Mouse (Mus musculus) lung, postnatal 25 days (tissue): ENCODE measurements at regions not wholly inside any gene's neighbourhood (a gene's known extent, or its start where the extent isn't known, plus 50 kb on each side); places are given as distances from the start of the nearest gene placed in this dataset.

ENCODE experiments used
- DNase-seq: peaks from one replicate; pipeline ENCODE4 v3.0.0; 2022; ENCODE audit warnings: low spot score

DNA sequence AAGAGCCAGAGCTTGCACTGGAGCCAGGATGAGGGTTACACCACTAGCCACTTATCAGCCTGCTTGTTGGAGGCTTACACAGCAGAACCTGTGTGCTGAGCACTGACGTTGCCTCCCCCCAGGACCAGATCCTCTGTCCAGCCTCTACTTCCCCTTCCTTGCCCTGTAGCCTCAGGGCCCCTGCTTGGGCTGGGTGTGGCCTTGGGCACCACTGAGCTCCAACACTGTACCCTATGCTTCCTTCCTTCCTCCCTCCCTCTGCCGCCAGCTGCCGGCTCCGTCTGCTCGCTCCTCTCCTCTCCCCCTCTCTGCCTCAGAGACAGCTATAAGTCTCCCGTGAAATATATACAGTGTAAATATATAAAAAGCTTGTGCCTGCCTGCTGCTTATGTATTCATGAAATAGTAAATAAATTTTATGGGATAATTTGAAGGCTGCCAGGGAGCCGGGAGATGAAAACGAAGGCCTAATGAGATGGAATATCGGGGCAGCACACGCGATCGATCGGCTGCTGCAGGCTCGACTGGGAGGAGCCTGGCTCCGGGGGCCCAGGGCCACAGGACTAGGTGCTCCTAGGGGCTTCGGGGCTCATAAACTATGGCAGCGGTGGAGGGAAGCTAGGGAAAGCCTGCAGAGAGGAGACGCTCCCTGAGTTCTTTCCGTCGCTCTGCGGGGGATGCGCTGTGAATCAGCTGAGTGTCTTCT is 135.6 kb downstream of the Rbm19 start:
- no peak for DNase-seq

DNA sequence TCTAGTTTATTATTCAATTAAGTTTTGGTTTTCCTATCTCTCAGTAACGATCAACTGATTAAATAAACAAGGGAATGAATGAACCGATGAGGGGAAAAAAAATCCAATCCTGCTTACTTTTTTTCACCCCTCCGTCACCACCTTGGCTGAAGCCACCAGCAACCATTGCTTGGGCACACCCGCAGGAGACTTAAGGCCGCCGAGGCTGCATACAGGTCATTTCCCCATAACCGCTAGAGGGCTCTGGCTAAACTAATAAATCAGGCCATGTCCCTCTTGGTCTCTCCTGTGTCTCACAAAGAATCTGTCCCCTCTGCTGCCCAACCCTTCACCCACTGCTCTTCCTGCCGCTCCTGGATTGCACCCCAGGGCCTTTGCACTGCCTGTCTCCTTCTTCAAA is 136.3 kb downstream of the Rbm19 start:
- no peak for DNase-seq

DNA sequence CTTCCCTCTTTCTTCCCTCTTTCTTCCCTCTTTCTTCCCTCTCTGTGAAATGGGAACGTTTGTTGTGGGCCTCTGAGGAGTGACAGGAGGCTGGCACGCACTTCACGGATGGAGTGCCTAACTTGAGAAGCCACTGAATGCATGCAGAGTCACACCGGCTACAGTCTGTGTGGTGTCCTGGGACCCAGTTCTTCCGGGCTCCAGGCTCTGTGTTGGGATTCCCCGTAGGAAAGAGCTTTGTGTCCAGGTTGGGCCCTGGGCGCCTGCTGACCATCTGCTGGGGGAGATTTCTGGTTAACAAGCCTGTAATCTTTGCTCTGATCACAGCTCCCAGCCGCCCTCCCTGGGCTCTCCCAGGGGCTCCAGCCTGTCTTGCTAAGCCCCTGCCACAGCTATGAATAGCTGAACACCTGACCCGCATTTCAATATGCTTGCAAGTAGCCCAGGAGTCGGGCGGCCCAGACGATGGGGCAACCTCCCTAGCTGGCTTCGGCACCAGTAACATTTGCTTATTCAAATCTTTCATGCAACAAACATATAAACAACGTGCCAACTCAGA is 146.5 kb downstream of the Rbm19 start:
- DNase-seq = no peak

DNA sequence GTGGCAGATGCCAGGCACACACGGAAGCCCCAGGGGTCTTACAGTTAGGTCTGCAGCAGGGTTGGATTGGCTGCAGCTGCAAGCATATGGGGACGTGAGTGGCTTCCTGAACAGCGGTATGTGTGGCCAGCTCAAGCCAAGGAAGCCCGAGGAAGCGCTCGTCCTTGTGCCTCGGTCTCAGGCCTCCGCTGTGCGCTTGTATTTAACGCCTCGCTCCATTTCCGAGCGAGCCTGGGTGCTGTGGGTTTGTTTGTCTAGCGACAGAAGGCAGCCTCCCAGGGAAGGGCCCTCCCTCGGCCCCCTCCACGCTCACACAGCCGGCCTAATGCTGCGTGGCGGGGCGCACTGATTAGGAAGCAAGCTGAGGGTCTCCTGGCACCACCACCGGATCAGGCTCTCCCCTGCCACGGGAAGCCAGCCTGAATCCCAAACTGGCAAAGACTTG is 153.2 kb downstream of the Rbm19 start:
- DNase-seq = no peak

DNA sequence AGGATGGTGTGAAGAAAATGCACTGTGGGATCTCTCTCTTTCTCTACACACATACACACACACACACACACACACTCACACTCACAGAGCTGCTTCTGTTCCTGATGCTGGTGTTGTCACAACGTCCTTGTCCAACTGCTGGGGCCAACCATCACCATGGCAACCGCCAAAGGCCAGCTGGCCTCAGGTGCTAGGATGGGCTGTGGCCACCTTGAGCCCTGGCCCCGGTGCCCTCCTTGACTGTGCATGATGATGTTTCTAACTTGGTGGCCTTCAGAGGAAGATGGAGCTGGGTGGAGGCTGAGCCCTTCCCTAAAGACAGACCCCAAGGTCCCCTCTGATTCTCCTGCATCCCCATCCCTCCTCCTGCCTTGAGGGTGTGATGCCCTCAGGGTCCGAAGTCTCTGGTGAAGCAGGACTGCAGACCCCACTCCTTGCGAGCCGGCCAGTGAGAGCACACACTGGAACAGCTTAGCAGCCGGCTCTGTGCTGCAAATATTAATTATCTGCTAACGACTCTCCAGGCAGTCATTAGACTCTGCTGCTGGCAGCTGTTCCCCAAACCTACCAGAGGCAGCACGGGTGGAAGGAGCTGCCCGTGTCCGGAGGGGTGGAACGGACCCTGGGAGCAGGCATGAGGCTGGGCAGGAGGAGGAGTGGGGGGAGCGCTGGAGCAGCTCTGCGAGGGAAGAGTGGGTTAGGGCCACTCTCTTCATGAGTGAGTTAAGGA is 154.8 kb downstream of the Rbm19 start:
- DNase-seq = no peak

DNA sequence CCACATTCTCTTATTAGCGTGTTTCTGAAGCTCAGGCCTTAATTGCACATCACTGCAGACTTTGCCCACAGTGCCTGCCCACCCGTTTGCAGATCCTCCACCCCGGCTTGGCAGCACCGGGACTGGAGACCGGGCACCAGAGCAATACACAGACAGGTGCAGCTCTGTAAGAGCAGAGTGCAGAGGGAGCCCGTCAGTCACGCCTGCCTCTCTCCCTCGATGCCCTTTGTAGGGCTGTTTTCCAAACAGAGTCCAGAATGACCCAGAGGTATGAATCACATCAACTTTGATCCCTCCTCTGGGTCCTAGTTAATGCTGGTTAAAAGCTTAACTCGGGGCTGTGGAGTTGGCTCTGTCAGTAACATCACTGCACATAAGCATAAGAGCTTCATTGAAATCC is 155.3 kb upstream of the Lhx5 start:
- DNase-seq = no peak

DNA sequence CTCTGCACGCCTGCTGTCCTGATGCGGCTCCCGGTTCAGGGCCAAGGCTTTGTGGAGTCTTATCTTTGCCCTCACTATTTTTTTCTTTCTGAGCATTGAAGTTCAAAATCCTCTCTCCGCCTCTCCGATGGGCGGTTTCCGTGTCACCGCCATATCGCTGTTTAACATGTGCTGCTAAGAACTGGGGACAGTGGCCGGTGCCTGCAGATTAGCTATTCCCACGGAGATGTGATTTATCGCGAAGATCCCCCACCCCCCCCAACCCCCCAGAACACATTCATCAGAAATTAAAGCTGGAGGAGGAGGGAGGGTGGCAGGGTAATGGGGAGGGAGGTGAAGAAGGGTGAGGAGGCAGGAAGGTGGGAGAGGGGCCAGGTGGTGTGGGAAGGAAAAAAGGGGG is 151.2 kb upstream of the Lhx5 start:
- DNase-seq = no peak

DNA sequence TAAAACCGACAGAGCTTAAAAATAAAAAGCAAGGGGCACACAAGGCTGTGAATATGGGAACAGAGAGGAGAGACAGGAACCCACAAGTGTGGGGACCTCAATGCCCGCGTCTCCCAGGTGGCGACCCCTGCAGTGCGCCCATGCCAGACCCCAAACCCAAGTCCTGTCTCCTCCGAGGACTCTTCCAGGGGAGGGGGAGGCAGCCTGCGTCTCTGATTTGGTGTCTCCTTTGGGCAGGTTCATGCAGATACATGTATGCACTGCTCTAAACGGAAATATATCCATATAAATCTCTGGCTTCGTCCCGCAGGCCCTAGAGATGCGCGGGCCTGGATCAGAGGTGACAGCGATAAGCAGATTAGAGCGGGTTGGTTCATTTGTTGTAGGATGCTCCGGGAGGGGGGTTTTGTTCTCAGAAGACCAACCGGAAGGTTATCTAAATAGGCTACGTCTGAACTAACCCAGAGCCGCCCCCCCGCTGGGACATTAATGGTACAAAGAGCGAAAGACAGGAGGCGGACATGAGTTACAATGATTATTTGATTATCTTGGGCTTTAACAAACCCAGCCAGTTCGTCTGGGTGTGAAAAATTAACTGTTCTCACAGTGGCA is 150.4 kb upstream of the Lhx5 start:
- DNase-seq = no peak

DNA sequence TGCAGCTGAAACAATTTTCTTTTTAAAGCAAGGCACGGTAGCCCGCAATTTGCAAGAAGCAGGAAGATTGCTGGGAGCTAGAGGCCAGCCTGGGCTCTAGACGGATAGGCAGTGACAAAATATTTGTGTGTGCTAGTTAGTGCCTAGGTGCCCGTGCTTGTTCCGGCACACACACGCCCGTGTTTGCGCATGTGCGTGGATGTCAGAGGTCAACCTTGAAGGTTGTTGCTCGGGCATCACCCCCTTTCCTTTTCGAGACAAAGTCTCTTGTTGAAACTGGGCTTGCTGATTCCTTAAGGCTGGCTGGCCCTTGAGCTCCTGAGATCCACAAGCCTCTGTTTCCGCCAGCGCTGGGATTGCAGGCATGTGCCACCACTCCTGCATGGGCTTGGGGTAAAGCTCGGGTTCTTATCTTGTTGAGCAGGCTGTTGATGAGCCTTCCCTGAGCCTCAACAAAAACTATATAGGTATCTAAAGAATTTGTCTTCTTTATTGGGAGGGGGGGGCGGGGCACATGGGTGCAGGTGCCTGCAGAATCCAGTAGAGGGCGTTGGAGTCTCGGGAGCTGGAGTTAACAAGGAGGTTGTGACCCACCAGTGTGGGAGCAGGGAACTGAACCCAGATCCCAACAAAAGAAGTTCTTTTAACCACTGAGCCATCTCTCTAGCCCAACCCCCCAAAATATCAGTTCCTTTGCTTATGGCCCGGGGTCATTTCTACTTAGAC is 149.5 kb upstream of the Lhx5 start:
- DNase-seq = no peak

DNA sequence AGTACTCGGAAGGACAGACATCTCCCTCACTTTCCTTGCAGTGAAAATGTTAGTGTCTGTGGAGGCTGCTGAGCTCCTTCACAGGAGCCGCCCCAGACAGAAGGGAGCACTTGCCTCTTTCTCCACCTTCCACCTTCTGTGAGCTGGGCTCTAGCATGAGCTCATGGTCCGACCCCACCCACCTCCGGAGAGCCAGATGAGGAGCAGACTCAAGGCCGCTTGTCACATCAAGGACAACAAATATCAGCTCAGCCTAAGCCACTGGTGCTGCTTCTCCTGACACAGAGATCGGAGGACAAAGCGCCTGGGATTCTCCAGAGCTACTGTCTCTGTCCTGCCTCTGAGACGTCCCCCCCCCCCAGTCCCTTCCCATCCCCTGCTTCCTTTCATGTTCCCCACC is 146.9 kb upstream of the Lhx5 start:
- no peak for DNase-seq

DNA sequence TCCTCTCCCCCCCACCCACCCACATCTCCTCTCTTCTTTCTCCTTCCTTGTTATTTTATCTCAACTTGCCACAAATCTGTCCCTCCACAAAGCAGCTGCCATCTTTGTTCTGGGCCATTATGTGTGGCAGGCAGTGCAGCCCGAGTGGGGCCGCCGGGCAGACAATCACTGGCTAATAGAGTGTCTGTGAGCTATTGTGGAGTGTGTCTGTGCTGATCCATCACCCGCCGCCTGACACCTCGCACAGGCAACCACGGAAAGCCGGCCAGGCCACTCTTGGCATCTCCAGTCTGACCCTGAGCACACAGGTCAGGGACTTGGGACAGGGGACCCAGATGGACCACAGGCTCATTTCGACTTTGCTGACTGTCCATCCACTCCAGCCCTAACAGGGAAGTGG is 146.5 kb upstream of the Lhx5 start:
- DNase-seq = no peak

DNA sequence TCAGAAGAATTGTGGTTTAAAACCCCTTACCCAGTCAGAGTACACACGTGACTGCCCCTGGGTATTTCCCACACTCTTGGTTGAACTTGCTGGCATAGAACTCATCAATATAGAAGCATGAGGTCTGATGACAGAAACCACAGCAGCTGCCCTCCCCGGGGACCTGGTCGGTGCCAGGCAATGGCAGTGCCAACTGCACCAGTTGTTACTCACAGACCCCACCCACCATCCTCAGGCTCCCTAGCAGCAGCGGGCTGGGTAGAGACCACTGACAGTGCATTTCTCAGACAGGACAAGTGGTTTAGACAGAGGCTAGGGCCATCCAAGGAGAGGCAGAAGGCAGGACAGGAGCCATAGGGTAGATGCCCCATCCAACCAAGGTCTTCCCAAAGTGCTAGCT is 144.7 kb upstream of the Lhx5 start:
- no peak for DNase-seq

DNA sequence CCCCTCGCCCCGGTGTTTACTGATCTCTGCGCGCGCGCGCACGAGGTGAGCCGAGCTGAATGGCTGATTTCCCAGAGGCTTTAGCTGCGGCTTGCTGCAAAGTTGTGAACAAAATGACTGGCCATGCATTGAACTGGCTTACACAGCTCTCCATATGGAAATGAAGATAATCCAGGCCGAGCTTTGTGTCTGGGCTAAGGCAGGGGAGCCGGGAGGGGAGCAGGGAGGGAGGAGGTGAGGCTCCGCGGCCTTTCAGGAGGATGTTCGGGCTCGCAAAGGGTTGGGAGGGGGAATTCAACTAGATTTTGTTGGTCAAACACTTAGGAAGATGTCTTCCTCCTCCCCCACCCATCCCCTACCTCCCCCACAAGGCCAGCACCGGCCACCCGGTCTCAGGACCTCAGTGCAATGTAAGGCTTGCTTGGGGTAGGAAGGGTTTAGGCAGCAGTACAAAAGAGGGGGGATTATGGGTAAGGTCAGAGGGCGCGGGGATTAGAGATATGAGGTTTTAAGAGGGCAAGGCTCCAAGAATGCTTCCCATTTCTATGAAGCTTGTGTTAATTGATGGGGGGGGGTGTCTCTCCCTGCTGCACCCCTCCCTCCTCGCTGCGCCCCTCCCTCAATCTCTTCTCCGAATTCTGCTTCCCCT is 143.3 kb upstream of the Lhx5 start:
- no peak for DNase-seq

DNA sequence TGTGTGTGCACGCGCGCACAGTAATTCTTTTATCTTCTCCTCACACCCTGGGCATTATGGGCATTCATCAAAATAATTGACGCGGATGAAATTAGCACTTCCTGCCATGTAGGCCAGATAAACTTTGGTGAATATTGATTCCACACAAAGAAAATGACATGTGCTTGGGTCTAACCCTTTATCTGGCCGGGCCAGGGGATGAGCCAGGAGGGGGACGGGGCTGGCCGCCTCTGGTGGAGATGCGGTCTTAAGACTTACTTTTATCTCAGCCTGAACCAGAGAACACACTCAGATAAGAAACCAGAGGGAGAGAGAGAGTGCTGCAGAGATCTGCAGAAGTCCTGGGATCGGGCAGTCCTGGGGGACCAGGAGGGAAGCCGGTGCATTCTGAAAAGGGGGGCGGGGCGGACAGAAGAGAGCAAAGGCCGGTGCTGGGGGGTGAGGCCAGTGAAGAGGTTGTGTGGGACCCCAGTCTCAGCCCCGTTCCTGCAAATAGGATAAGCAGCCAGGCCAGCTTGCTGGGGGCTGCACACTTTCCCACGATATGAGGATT is 136.9 kb upstream of the Lhx5 start:
- DNase-seq = no peak

DNA sequence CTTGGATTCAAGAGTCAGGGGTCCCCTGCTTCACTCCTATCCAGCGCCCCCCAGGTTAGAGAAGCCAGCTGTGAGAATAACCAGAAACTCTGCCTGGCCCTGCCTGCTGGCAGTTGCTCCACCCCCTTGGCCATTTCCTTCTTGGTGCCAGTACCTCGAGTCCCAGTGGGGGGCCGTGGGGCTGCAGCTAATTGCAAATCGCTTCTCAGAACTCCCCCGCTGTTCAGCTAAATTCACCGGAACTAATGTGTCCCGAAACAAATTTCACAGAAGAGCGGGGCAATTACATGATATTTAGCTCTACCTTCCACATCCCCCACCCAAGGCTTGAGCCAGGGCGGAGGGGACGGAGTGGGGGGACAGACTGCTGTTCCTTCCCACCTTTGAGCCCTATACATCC is 134.3 kb upstream of the Lhx5 start:
- no peak for DNase-seq

DNA sequence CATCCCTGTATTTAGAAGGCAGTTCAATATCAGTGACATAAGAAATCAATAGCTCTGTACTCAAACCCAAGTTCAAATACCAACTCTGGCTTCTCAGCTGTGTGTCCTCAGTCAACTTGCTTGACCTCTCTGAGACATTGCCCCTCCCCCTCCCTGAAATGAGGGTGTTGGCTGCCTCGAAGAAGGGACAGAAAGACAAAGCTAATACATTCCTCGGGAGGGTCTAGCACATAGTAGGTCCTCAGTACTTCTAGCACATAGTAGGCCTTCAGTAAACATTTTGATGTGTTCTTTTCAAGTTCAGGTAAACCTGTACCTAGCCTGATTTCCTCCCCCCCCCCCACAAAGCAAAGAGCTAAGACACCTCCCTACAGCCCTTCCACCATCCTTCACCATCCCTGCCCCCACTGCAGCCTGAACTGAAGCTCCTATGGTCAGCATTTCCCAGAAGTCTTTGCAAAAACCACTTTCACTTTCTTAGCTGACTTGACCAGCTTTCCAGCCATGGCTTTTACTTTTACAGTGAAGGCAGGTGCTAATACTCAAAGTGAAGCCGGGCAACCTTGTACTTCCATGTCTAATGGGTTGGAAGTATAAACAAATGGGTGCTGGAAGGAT is 133.7 kb upstream of the Lhx5 start:
- DNase-seq = no peak

DNA sequence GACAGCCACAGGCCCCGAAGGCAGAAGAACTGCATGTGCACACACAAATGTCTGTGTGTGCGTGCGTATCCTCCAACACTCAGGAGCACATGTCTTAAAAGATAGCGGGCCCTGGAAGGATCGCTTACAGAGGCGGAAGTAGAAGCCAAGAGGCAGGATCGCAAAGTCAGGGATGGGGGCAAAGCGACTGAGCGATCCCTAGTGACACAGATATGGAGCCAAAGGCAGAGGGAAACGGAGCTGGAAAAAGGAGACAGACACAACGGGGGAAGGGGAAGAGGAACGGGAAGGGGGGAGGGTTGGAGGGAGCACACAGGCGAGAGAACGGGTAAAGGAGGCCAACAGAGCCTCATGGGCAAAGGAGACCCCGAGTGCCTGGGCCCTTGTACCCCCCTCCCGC is 129.8 kb upstream of the Lhx5 start:
- DNase-seq = no peak

DNA sequence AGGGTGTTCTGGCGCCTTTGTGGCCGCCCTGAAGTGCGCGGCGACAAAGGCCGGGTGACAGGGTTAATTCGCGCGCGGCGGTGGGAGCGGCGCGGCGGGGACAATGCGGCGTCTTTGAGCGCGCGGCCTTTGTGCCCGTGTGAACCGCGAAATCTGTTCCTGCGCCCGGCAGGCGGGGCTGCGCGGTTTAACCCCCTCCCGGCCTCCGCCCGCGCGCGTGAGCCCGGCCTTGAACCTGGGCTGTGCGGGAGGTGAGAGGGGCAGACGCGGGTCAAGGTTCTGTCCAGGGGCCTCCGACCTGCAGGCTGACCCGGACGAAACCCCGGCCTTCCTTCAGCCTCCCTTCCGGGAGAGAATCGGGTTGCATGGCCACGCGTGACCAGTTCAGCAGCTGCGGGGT is 129.2 kb upstream of the Lhx5 start:
- no peak for DNase-seq

DNA sequence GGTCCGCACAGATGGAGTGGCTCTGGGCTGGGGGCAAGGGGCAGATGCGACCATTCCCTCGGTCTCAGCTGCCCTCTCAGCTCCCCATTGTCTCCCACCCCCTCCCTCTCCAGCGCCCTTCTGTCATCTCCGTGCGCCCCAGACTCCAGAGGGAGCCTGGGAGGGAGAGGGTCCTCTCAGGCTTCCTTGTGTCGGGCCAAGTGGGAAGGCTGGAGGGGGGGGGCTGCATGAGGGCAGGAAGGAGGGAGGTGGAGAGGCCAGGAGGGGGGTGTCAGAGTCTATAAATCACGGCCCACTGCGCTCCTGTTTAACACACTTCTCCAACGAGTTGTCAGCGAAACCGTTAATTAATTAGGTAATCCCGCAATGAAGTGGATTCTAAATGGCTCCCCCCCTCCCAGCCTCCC is 127.2 kb upstream of the Lhx5 start:
- DNase-seq = no peak

DNA sequence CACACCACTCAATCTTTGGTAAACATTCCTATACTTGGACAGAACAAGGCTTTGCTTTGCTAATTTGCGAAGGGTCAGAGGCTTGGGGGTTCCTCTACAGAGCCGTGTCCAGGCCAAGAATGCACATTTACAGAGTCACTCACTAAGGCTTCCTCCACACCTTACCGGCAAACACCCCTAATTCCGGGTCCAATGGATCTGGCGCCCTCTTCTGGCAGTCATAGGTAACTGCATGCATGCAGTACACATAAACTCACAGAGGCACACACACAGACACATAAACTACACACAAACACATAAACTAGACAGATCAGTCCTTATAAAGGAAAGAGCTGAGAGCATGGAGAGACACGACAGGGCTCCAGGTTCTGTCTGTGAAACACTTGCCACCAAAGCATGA is 119.2 kb upstream of the Lhx5 start:
- no peak for DNase-seq

DNA sequence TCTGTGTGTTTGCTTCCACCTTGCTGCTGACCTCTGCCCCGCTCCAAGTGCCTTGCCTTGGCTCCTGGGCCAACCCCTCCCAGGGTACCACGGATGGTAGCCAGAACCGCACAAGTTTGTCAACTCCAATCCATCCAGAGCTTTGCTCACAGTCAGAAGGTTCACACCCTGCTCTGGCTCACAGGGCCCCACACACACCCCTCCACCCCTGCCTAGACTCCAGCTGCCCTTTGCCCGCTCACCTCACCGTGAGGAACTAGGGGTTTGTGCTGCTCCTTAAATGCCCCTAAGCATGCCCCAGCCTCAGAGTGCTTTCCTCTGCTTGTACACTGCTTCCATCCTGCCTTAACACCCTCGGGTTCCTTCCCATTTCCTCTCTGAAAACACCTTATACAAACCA is 117.5 kb upstream of the Lhx5 start:
- no peak for DNase-seq
